Mouse (Mus musculus): ENCODE data around the gene Scg3. TPM values are rescaled to one million over a fixed set of nuclear protein-coding genes. Genes with fewer than 3 reads are reported as not detected.

Scg3 gene
- polyA plus RNA-seq, 1 experiment from 2014 or later = 139 TPM

DNA sequence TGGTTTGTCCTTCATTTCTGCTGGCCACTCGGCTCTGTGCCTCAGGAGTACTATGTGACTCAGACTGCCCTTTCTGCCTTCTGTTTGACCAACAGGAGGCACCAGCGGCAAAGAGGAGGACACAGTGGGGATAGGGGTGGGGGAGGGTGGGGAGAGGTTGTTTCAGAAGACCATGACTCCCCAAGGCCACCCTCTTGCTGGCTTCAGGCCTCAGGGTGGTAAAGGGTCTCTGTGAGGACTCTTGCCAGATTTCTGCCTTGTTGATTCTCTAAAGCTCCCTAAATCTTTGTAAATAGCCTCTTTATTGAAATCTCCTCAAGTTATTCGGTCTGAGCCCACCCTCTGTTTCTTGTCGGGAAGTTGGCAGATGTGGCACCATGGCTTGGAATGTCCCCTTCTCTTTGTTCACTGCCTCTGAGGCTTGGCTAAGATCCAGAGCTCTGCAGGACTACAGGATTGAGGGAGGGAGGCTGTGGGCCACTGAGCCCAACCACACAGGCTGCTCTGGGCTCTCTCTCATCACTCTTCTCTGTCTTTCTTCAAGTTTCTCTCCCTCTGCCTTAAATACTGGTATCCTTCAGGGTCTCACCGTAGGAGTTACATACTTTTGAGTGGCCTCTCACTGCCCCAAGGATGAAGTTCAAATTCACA lies 84.5 kb downstream of the Scg3 start:
- H3K4me1 ChIP-seq (replicated peaks) = peaks cover 37% of the 10 kb centered on the region
- H3K4me2 ChIP-seq = no peak overlapping the region
- H3K36me3 ChIP-seq = peaks cover 43% of the 10 kb centered on the region
- peak overlapping the region; percentile 55; the same call in 1 of the 2 replicates for H3K27ac ChIP-seq
- H3K9ac ChIP-seq = no peak overlapping the region
- 37% methylated on average over 5 of the region's 5 CpGs for WGBS
- no peaks in the 10 kb centered on the region; the same call in 1 of the 2 replicates for H3K9me3 ChIP-seq
- ATAC-seq (ENCODE audit: low FRiP score) = peak; percentile 93
- no peak overlapping the region for H3K4me3 ChIP-seq
- no peaks in the 10 kb centered on the region for H3K27me3 ChIP-seq

DNA sequence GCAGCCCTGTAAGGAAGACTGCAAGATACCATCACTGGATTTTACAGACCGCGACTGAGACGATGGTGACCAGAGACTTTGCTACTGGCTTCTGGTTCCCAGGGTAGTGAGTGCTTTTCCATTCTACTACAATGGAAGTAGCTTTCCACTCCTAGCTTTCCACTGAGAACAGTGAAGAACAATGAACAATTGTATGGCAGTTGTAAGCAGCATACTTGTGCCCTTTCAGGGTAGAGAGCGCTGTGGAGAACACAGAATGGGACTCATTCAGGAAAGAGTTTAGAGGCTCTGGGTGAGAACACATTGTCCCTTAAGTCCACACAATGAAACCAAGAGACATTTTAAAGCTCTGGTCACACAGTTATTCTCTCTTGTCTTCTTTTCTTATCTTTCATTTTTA lies 86.3 kb downstream of the Scg3 start:
- WGBS = 75% methylated on average over 4 of the region's 4 CpGs
- no peaks in the 10 kb centered on the region for H3K27me3 ChIP-seq
- no peak overlapping the region for H3K4me2 ChIP-seq
- ATAC-seq (ENCODE audit: low FRiP score) = no peak
- peaks cover 50% of the 10 kb centered on the region for H3K36me3 ChIP-seq
- H3K4me1 ChIP-seq (replicated peaks) = peaks cover 43% of the 10 kb centered on the region
- H3K4me3 ChIP-seq = no peak overlapping the region
- no peak overlapping the region for H3K9ac ChIP-seq
- no peak overlapping the region for H3K27ac ChIP-seq
- no peaks in the 10 kb centered on the region for H3K9me3 ChIP-seq

- Histone ChIP-seq H3K27ac (no peak overlapping the region), H3K4me1 (replicated peaks) (peaks cover 43% of the 10 kb centered on the region), H3K9me3 (no peaks in the 10 kb centered on the region), H3K27me3 (no peaks in the 10 kb centered on the region), H3K36me3 (peaks cover 55% of the 10 kb centered on the region), H3K4me3 (no peak overlapping the region), H3K4me2 (no peak overlapping the region), H3K9ac (no peak overlapping the region)
- 94% methylated on average over 13 of the region's 13 CpGs for WGBS
- ATAC-seq (ENCODE audit: low FRiP score) = no peak
These were observed 86.8 kb downstream of the Scg3 start for GRCm38 (mm10) chr9:75597036-75597435.

DNA sequence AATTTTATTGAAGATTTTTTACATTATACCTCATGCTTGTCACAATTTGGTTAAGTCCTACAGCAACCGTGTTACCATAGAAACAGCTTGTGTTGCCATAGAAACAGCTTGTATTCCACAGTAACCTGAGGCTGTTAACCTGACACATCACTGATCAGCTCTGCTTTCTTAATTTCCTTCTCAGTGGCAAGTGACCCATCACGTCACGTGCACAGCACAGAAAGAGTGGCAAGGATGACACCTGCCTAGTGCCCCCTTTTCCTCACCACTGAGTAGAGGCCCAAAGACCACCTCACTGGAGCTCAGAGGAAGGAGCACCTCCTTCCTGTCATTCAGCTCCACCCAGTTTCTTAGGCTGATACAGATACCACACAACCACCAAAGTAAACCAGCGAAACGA lies 90.4 kb downstream of the Scg3 start:
- Histone ChIP-seq H3K9me3 (no peaks in the 10 kb centered on the region), H3K4me2 (no peak overlapping the region), H3K27me3 (no peaks in the 10 kb centered on the region), H3K27ac (no peak overlapping the region), H3K9ac (no peak overlapping the region), H3K36me3 (peaks cover 90% of the 10 kb centered on the region), H3K4me3 (no peak overlapping the region), H3K4me1 (replicated peaks) (peaks cover 13% of the 10 kb centered on the region; the same call in 1 of the 2 replicates)
- peak; percentile 47; the same call in 1 of the 2 replicates for ATAC-seq (ENCODE audit: low FRiP score)
- 82% methylated on average over 5 of the region's 5 CpGs for WGBS

Other genes starting within 250 kb of the Scg3 start
- gene Leo1, start 242.5 kb downstream of the Scg3 start, polyA plus RNA-seq (2015; fragmentation: Nextera tagmentation; extraction: Ambion mirVana) = 43.3 and 44.5 TPM in 2 replicates
- 82.3 and 85.3 TPM in 2 replicates for gene Tmod3, start 124.4 kb downstream of the Scg3 start, polyA plus RNA-seq (2015; fragmentation: Nextera tagmentation; extraction: Ambion mirVana)
- 198 and 199 TPM in 2 replicates for gene Tmod2, start 72.7 kb downstream of the Scg3 start, polyA plus RNA-seq (2015; fragmentation: Nextera tagmentation; extraction: Ambion mirVana)
- 24.8 and 26.2 TPM in 2 replicates for gene Lysmd2, start 58.3 kb downstream of the Scg3 start, polyA plus RNA-seq (2015; fragmentation: Nextera tagmentation; extraction: Ambion mirVana)
- 4.2 and 4.9 TPM in 2 replicates for gene Bmp5, start 91.3 kb upstream of the Scg3 start, polyA plus RNA-seq (2015; fragmentation: Nextera tagmentation; extraction: Ambion mirVana)